Mouse (Mus musculus) kidney, postnatal 14 days (tissue): ENCODE data around the gene Txlng.
"Not testable (repeated sequence)": the region's sequence is repeated elsewhere in the genome, so short reads cannot be mapped to it uniquely, and the experiment has no call there.

Experiments
- DNase-seq: peaks from one replicate; pipeline ENCODE4 v3.0.0; 2022; ENCODE audit warnings: mixed read lengths

Gene Txlng

GRCm38 (mm10) chrX:162829203-162829708 lies at the start of gene Txlng:
TSS of gene Txlng (minus strand) at chrX:162829454.
- DNase-seq = peak; percentile 97

DNA sequence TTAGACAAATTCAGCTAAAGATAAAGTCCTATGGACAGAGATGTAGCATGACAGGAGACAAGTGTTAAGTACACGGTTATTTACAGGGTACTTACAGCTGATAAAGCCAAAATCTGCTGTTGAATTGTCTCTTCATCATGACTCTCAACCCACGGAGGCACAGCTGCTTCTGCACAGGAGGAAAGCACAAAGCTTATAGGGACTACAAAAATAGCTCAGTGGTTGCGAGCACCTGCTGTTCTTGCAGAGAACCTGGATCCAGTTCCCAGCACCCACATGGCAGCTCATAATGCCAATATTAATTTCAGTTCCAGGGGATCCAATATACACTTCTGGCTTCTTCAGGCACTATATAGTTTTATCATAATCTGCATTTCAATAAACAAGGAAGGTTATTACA lies 49.0 kb upstream of the Txlng start:
- DNase-seq = no peak

DNA sequence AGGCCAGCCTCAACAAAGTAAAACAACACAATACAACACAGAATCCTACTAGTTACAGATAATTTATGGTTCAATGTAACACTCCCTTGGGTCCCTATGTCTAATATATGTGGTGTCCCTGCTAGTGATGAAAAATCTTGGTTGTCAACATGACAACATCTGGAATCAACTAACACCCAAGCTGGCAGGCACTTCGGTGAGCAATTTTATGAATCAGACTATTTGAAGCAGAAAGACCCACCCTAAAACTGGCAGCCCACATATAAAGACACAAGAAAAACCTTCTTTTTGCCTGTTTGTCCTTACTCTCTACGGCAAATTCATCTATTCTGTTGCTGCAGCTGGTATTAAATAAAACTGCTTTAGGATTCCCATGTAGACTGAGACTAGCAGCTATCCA lies 44.5 kb upstream of the Txlng start:
- DNase-seq = no peak

GRCm38 (mm10) chrX:162871734-162872517 lies 42.7 kb upstream of the Txlng start:
- no peak for DNase-seq

- no peak for DNase-seq
Measured at GRCm38 (mm10) chrX:162868294-162868965, 39.2 kb upstream of the Txlng start.

DNA sequence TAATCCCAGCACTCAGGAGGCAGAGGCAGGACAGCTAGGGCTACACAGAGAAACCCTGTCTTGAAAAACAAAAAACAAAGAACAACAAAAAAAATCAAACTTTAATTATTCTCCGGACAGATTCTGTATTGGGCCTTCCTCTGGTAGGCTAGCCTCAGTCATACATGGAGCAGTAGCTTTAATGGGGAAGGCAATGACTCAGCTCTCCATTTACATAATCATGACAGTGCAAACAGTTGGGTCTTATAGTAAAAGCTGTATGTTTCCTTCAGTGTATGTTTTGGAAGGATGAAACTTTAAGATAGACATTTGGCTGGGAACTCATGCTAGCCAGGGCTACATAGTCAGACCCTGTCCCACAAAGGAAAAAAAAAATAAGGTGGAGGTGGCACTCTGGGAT lies 19.4 kb upstream of the Txlng start:
- no peak for DNase-seq

- DNase-seq = no peak
Measured at GRCm38 (mm10) chrX:162845531-162845930, 16.3 kb upstream of the Txlng start.

GRCm38 (mm10) chrX:162844447-162845100 lies 15.3 kb upstream of the Txlng start:
- peak; percentile 4 for DNase-seq

DNA sequence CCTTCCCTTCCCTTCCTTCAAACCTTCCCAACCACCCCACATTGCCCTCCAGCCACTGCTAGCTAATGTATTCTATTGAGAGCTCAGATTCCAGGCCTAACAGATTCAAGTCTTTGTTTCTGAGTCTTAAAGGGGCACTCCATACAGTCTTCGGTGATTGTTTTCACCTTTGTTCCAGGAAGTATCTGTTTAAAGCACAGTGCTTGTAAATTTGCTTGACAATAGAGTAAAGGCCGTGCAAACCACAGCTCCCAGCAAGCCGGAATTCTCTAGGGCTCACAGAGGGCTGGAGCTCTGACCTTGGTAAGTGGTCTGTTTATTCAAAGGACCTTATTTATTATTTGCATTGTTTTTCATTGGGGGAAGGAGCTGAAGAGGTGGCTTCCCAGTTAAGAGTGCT lies 2.8 kb upstream of the Txlng start:
- DNase-seq = no peak

- no peak for DNase-seq
Measured at GRCm38 (mm10) chrX:162831542-162831941, 2.3 kb upstream of the Txlng start.

- no peak for DNase-seq
Measured at GRCm38 (mm10) chrX:162831036-162831435, 1.8 kb upstream of the Txlng start.

DNA sequence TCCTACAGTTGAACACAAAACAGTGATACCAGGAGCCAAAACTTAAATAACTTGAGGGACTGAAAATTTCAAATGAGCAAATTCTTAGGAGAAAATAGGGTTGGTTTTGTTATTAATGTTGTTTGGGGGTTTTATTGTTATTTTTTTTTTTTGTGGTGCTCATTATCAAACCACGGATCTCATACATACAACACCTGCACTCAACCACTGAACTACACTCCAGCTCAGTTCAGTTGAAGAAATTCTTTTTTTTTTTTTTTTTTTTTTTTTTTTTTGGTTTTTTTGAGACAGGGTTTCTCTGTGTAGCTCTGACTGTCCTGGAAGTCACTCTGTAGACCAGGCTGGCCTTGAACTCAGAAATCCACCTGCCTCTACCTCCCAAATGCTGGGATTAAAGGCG lies 1.1 kb upstream of the Txlng start:
- DNase-seq = not testable (repeated sequence)

GRCm38 (mm10) chrX:162829741-162830140 lies 487 bp upstream of the Txlng start:
- peak; percentile 47 for DNase-seq

- DNase-seq = no peak
Measured at GRCm38 (mm10) chrX:162828783-162829182, 471 bp downstream of the Txlng start.

GRCm38 (mm10) chrX:162828016-162828415 lies 1.2 kb downstream of the Txlng start:
- DNase-seq = no peak

DNA sequence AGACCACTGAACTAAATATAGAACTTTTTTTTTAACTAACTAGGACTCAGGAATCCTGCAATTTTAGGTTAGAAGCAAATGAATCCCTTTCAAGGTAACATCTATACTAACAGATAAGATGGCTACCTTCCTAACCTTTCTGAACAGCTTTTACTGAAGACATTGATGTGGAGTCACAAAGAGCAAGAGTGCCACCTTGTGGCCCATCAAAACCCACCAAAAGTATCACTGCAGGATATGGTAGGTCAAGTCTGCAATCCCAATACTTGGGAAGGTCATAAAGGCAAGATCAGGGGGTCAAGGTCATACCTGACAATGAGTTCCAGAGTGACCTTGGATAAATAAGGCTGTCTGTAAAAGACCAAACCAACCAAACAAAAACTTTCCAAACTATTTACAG lies 28.9 kb downstream of the Txlng start:
- peak; percentile 48 for DNase-seq

DNA sequence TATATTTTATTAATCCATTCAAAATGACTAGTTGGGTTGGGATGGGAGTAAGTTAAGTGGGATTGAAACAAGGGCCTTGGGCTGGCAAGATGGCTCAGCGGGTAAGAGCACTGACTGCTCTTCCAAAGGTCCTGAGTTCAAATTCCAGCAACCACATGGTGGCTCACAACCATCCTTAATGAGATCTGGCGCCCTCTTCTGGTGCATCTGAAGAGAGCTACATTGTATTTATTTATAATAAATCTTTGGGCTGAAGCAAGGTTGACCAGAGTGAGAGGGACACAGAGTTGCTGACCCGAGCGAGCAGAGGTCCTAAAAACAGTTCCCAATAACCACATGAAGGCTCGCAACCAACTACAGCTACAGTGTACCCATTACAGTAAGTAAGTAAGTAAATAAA lies 37.9 kb downstream of the Txlng start:
- DNase-seq = not testable (repeated sequence)

DNA sequence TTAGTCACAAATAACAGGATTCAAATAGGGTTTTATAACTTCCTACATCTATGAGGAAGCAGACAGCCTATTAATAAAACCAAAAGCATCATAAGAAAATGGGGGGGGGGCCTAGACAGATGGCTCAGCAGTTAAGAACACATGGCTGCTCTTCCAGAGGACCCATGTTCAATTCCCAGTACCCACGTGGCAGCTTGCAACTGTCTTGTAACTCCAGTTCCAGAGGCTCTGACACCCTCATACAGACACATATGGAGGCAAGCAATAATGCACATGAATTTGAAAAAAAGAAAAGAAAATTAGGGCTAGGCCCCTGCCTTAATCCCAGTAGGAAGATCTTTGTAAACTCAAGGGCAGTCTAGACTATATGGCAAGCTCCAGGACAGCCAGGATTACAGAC lies 40.9 kb downstream of the Txlng start:
- no peak for DNase-seq

- DNase-seq = no peak
Measured at GRCm38 (mm10) chrX:162770726-162771125, 58.5 kb downstream of the Txlng start.

DNA sequence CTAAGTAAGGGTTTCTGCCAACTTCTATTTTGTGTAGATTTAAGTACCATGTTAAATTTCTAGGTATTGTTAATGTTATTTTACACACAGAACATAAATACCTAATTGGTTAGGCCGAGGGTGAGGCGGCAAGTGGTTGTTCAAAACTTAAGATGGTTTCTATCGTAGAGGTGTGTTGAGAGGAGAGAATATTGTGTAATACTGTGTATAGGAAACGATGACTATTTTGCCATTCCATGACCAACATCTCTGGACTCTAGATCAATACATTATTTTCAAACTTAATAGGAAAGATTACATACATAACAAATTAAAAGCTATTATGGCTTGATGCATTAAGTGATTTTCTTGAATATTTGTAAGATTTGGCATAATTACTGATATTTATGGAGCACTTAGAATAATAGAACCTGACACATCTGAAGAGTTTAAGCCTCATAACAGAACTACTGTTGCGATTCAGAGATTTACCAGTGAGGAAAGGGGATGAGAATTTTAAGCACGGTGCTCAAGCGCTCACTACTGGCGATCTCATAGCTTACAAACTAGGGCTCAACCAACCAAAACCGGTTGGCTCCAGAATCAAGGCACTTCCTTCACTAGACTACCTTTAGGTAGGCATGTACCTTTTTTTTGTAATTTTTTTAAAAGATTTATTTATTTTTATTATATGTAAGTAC lies 67.4 kb downstream of the Txlng start:
- DNase-seq = peak; percentile 15

- peak; percentile 50 for DNase-seq
Measured at GRCm38 (mm10) chrX:162760958-162761515, 68.2 kb downstream of the Txlng start.

DNA sequence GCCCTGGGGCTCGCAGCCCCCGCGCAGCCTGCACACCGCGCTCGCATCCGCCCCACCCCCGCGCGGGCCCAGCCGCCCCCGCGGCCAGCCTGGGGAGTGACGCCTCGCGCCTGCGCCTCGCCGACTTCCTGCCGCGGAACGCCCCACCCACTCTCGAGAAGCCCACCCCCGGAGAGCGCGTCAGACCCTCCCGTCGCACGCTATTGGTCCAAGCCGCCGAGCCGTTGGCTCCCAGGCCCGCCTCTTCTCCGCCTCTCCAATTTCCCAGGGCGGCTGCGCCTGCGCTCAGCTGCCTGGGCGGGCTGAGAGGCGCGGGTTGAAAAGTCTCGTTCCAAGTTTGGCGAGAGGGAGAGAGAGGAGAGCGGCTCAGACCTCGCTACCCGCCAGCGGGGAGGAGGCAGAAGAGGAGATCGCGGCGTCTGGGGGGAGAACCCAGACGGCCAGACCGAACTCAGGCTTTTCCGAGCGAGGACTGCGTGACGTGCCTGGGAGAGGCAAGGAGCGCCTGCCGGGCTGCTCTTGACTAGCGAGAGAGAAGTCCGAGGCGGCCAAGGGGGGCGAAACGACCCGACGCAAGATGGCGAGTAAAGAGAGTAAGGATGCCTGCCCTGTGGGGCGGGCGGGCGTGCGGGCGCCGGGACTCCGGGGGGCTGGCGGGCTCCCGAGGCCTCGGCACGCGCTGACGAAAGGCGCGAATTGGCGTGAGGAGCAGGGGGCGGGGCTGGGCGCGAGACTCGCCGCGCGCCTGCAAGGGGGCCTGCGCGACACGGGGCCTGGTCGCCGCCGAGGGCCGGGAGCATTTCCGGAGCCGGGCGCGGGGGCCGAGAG lies 68.9 kb downstream of the Txlng start, which contains the start of gene Rbbp7:
Gene Rbbp7, plus strand, starts transcription at position 288 of the 828 bp plus-strand sequence.
- DNase-seq = peak; percentile 95
